In the genomic region with DNA sequence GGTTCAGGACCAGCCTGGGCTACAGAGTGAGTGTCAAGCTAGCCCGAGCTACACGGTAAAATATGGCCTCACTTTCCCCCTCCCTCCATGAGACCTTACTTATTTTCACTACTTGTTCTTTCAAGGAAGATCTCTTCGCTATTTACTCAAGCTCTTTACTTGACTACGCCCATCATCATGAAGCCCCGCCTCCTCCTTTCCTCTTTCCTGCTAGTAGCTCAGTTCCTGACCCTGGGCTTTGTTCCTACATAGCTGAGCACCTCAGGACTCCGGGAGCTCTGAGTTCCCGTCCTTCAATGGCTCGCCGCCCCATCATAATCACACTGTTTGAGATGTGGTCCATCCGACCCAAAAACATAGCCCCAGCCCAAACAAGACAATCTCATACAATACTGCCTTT, we compare ENCODE assay signal across 22 mouse cellular contexts. TPM values are rescaled to one million over a fixed set of nuclear protein-coding genes. Genes with fewer than 3 reads are reported as not detected.
DNase-seq lines count a peak whose midpoint lies in the region; ATAC-seq and TF ChIP-seq lines count a peak whose summit lies in the region.
"Had no signal": no experiment of that assay in that cellular context is flagged by ENCODE, and none has a peak within 500 bp of the region (broad histone marks: within the 10 kb centered on the region; RNA-seq: fewer than 3 reads in every experiment).

No protein-coding gene starts in this region.

- peaks cover 6% of the 10 kb centered on the region; the same call in 1 of the 2 replicates for H3K9me3 ChIP-seq in embryonic facial prominence, embryonic 14.5 days (ENCODE audit: control insufficient read depth, low read length)
- peaks cover 11% of the 10 kb centered on the region for H3K9me3 ChIP-seq in embryonic facial prominence, embryonic 10.5 days
- no peaks in the 10 kb centered on the region for H3K9me3 ChIP-seq in lung, postnatal 0 days (ENCODE audit: low read length)
- peaks cover 6% of the 10 kb centered on the region; the same call in 1 of the 2 replicates for H3K9me3 ChIP-seq in stomach, embryonic 14.5 days (ENCODE audit: control insufficient read depth, low read depth, low read length)
- H3K9me3 ChIP-seq: midbrain, embryonic 15.5 days had no signal

- no peaks in the 10 kb centered on the region for H3K4me1 ChIP-seq in embryonic facial prominence, embryonic 14.5 days (ENCODE audit: control insufficient read depth, insufficient read depth, low read length)
- H3K4me1 ChIP-seq in embryonic facial prominence, embryonic 10.5 days, result peaks cover 2% of the 10 kb centered on the region; the same call in 1 of the 2 replicates
- no peaks in the 10 kb centered on the region for H3K4me1 ChIP-seq in lung, postnatal 0 days (ENCODE audit: insufficient read depth, low read depth, low read length)
- H3K4me1 ChIP-seq in stomach, embryonic 14.5 days (ENCODE audit: control insufficient read depth, insufficient read depth, low read length), result no peaks in the 10 kb centered on the region
- H3K4me1 ChIP-seq: forebrain, embryonic 10.5 days; midbrain, embryonic 15.5 days had no signal

- H3K27ac ChIP-seq in embryonic facial prominence, embryonic 14.5 days (replicated peaks; ENCODE audit: low read depth, low read length), result no peak overlapping the region
- no peak overlapping the region for H3K27ac ChIP-seq in embryonic facial prominence, embryonic 10.5 days (replicated peaks)
- H3K27ac ChIP-seq in lung, postnatal 0 days (ENCODE audit: low read length), result no peak overlapping the region
- H3K27ac ChIP-seq in stomach, embryonic 14.5 days (ENCODE audit: low read length), result no peak overlapping the region
- H3K27ac ChIP-seq: embryonic facial prominence, embryonic 13.5 days; forebrain, embryonic 10.5 days; hindbrain, embryonic 14.5 days; liver, embryonic 14.5 days; midbrain, embryonic 15.5 days had no signal

- H3K9ac ChIP-seq in embryonic facial prominence, embryonic 14.5 days (ENCODE audit: low read depth, low read length), result no peak overlapping the region
- no peak overlapping the region for H3K9ac ChIP-seq in lung, postnatal 0 days (replicated peaks; ENCODE audit: low read depth)
- H3K9ac ChIP-seq in stomach, embryonic 14.5 days (replicated peaks; ENCODE audit: low read depth, low read length), result no peak overlapping the region
- H3K9ac ChIP-seq: embryonic facial prominence, embryonic 13.5 days; hindbrain, embryonic 14.5 days; liver, embryonic 14.5 days; midbrain, embryonic 15.5 days had no signal

- H3K4me2 ChIP-seq in embryonic facial prominence, embryonic 14.5 days (ENCODE audit: low read depth, low read length), result no peak overlapping the region
- no peak overlapping the region for H3K4me2 ChIP-seq in lung, postnatal 0 days (replicated peaks; ENCODE audit: low read depth, low read length)
- no peak overlapping the region for H3K4me2 ChIP-seq in stomach, embryonic 14.5 days (replicated peaks; ENCODE audit: low read depth, low read length)
- H3K4me2 ChIP-seq: embryonic facial prominence, embryonic 13.5 days; hindbrain, embryonic 14.5 days; midbrain, embryonic 15.5 days had no signal

- H3K36me3 ChIP-seq in embryonic facial prominence, embryonic 14.5 days (ENCODE audit: control insufficient read depth, insufficient read depth, low read length), result no peaks in the 10 kb centered on the region
- H3K36me3 ChIP-seq in embryonic facial prominence, embryonic 10.5 days (replicated peaks), result no peaks in the 10 kb centered on the region
- H3K36me3 ChIP-seq in lung, postnatal 0 days (ENCODE audit: insufficient read depth, low read length), result no peaks in the 10 kb centered on the region
- no peaks in the 10 kb centered on the region for H3K36me3 ChIP-seq in stomach, embryonic 14.5 days (ENCODE audit: control insufficient read depth, insufficient read depth, low read length)
- H3K36me3 ChIP-seq: embryonic facial prominence, embryonic 13.5 days; forebrain, embryonic 10.5 days had no signal

- DNase-seq in embryonic facial prominence, embryonic 14.5 days (ENCODE audit: low spot score), result no peak
- DNase-seq in embryonic facial prominence, embryonic 10.5 days (ENCODE audit: low spot score), result no peak
- peak; percentile 7 for DNase-seq in lung, postnatal 0 days (ENCODE audit: low spot score)
- no peak for DNase-seq in lung, postnatal 14 days
- DNase-seq in layer of hippocampus, postnatal 14 days (ENCODE audit: low spot score in 2 of 2), result no peak
- no peak for DNase-seq in layer of hippocampus, adult 9-10 months (ENCODE audit: low spot score)
- DNase-seq: adrenal gland, adult 2 months; cerebellum, postnatal 14 days; gastrocnemius, postnatal 14 days; heart, postnatal 14 days; kidney, adult 2 months; kidney, postnatal 36 days; retina, postnatal 1 day; right cerebral cortex, postnatal 4 days; thymus, adult 18-20 months had no signal

- H3K4me3 ChIP-seq in embryonic facial prominence, embryonic 14.5 days (ENCODE audit: low read depth, low read length), result no peak overlapping the region
- H3K4me3 ChIP-seq in embryonic facial prominence, embryonic 10.5 days, result no peak overlapping the region
- no peak overlapping the region for H3K4me3 ChIP-seq in lung, postnatal 0 days (ENCODE audit: low read depth, low read length)
- no peak overlapping the region for H3K4me3 ChIP-seq in stomach, embryonic 14.5 days (ENCODE audit: low read depth, low read length)
- H3K4me3 ChIP-seq: embryonic facial prominence, embryonic 13.5 days; forebrain, embryonic 10.5 days; midbrain, embryonic 15.5 days had no signal

- 28% methylated on average over 10 of the region's 10 CpGs for WGBS in embryonic facial prominence, embryonic 14.5 days
- WGBS in embryonic facial prominence, embryonic 10.5 days, result 26% methylated on average over 10 of the region's 10 CpGs
- WGBS in lung, postnatal 0 days, result 24% methylated on average over 10 of the region's 10 CpGs
- WGBS in stomach, embryonic 14.5 days, result 33% methylated on average over 10 of the region's 10 CpGs

- no peak for TF ChIP-seq CTCF in lung, postnatal 0 days (IDR thresholded peaks at IDR 0.05)

- no peak for TF ChIP-seq EP300 in lung, postnatal 0 days (IDR thresholded peaks at IDR 0.05)

- ATAC-seq in embryonic facial prominence, embryonic 14.5 days (ENCODE audit: low read depth), result 0 out of 2 replicates have a peak, but pooled peaks have one; percentile 33
- no peak for ATAC-seq in lung, postnatal 0 days
- ATAC-seq in common myeloid progenitor, adult 5-6 weeks (replicated peaks; ENCODE audit: low read depth, poor library complexity, severe bottlenecking), result 0 out of 2 replicates have a peak, but pooled peaks have one; percentile 53
- ATAC-seq in stomach, embryonic 14.5 days (ENCODE audit: insufficient number of reproducible peaks, insufficient read depth, low FRiP score, low read depth), result peak; percentile 28; the same call in 1 of the 2 replicates
- ATAC-seq: midbrain, embryonic 15.5 days had no signal

- peaks cover 18% of the 10 kb centered on the region for H3K27me3 ChIP-seq in embryonic facial prominence, embryonic 14.5 days (replicated peaks; ENCODE audit: control insufficient read depth, insufficient read depth, low read length)
- H3K27me3 ChIP-seq in embryonic facial prominence, embryonic 10.5 days (replicated peaks; ENCODE audit: low read depth, poor library complexity, severe bottlenecking), result peaks cover 33% of the 10 kb centered on the region
- no peaks in the 10 kb centered on the region for H3K27me3 ChIP-seq in lung, postnatal 0 days (replicated peaks; ENCODE audit: insufficient read depth, low read length)
- H3K27me3 ChIP-seq in stomach, embryonic 14.5 days (ENCODE audit: control insufficient read depth, insufficient read depth, low read length), result peaks cover 3% of the 10 kb centered on the region; the same call in 1 of the 2 replicates

RNA-seq across cellular contexts. Expression of gene Sptbn4, which starts 14.1 kb away (rescaled TPM):
- polyA plus RNA-seq in embryonic facial prominence, embryonic 14.5 days (2014; fragmentation: Nextera tagmentation; extraction: Ambion mirVana), result 0.39 and 0.40 TPM in 2 replicates
- 0.19 and 0.35 TPM in 2 replicates for polyA plus RNA-seq in embryonic facial prominence, embryonic 10.5 days (2016; fragmentation: Nextera tagmentation; extraction: Ambion mirVana)
- 0.20 and 0.21 TPM in 2 replicates for polyA plus RNA-seq in lung, postnatal 0 days (2015; fragmentation: Nextera tagmentation; extraction: Ambion mirVana)
- total RNA-seq in common myeloid progenitor, adult 5-6 weeks (2017), result 0.34 TPM in 1 of 2 replicates, not detected in the other
- 0.64 and 1.00 TPM in 2 replicates for polyA plus RNA-seq in stomach, embryonic 14.5 days (2014; fragmentation: Nextera tagmentation; extraction: Ambion mirVana)
- 100 to 1,000 TPM; 108 to 123 TPM for total RNA-seq in layer of hippocampus, postnatal 14 days (2021)

RNA-seq across cellular contexts. Expression of gene Blvrb, which starts 14.4 kb away (rescaled TPM):
- 67.3 and 75.2 TPM in 2 replicates for polyA plus RNA-seq in embryonic facial prominence, embryonic 14.5 days (2014; fragmentation: Nextera tagmentation; extraction: Ambion mirVana)
- 31.9 and 35.2 TPM in 2 replicates for polyA plus RNA-seq in embryonic facial prominence, embryonic 10.5 days (2016; fragmentation: Nextera tagmentation; extraction: Ambion mirVana)
- polyA plus RNA-seq in lung, postnatal 0 days (2015; fragmentation: Nextera tagmentation; extraction: Ambion mirVana), result 61.7 and 63.4 TPM in 2 replicates
- 78.0 and 98.4 TPM in 2 replicates for total RNA-seq in common myeloid progenitor, adult 5-6 weeks (2017)
- polyA plus RNA-seq in stomach, embryonic 14.5 days (2014; fragmentation: Nextera tagmentation; extraction: Ambion mirVana), result 67.3 and 78.3 TPM in 2 replicates
- 10 to 100 TPM; 15.6 to 15.8 TPM for total RNA-seq in layer of hippocampus, postnatal 14 days (2021)

RNA-seq across cellular contexts. Expression of gene Sertad3, which starts 40.2 kb away (rescaled TPM):
- polyA plus RNA-seq in embryonic facial prominence, embryonic 14.5 days (2014; fragmentation: Nextera tagmentation; extraction: Ambion mirVana), result 31.3 and 31.9 TPM in 2 replicates
- 26.2 and 26.5 TPM in 2 replicates for polyA plus RNA-seq in embryonic facial prominence, embryonic 10.5 days (2016; fragmentation: Nextera tagmentation; extraction: Ambion mirVana)
- 33.0 TPM in 2 replicates for polyA plus RNA-seq in lung, postnatal 0 days (2015; fragmentation: Nextera tagmentation; extraction: Ambion mirVana)
- 9.6 and 13.1 TPM in 2 replicates for total RNA-seq in common myeloid progenitor, adult 5-6 weeks (2017)
- polyA plus RNA-seq in stomach, embryonic 14.5 days (2014; fragmentation: Nextera tagmentation; extraction: Ambion mirVana), result 29.5 and 32.9 TPM in 2 replicates
- total RNA-seq in layer of hippocampus, postnatal 14 days (2021), result 1 to 10 TPM; 3.7 to 4.4 TPM

RNA-seq across cellular contexts. Expression of gene Sertad1, which starts 53.4 kb away (rescaled TPM):
- 32.6 and 34.7 TPM in 2 replicates for polyA plus RNA-seq in embryonic facial prominence, embryonic 14.5 days (2014; fragmentation: Nextera tagmentation; extraction: Ambion mirVana)
- polyA plus RNA-seq in embryonic facial prominence, embryonic 10.5 days (2016; fragmentation: Nextera tagmentation; extraction: Ambion mirVana), result 24.0 and 25.1 TPM in 2 replicates
- 79.4 and 79.6 TPM in 2 replicates for polyA plus RNA-seq in lung, postnatal 0 days (2015; fragmentation: Nextera tagmentation; extraction: Ambion mirVana)
- 11.5 and 14.0 TPM in 2 replicates for total RNA-seq in common myeloid progenitor, adult 5-6 weeks (2017)
- 33.6 and 35.5 TPM in 2 replicates for polyA plus RNA-seq in stomach, embryonic 14.5 days (2014; fragmentation: Nextera tagmentation; extraction: Ambion mirVana)
- total RNA-seq in layer of hippocampus, postnatal 14 days (2021), result 1 to 10 TPM; 6.1 to 6.9 TPM
